Mouse (Mus musculus) naive thymus-derived CD4-positive, alpha-beta T cell, adult 2 months (primary cell): ENCODE results near the gene Sspo.

Experiments used
- DNase-seq: peaks from one replicate; pipeline ENCODE4 v3.0.0-alpha.2; 2011; ENCODE audit warnings: low read depth

Sspo gene

GRCm38 (mm10) chr6:48435706-48436349 lies 12.2 kb upstream of the Sspo start:
- DNase-seq, result no peak

GRCm38 (mm10) chr6:48437679-48438376 lies 10.2 kb upstream of the Sspo start:
- no peak for DNase-seq

GRCm38 (mm10) chr6:48438475-48439125 lies 9.4 kb upstream of the Sspo start:
- no peak for DNase-seq

- DNase-seq, result no peak
These were observed 8.4 kb upstream of the Sspo start for GRCm38 (mm10) chr6:48439654-48440053.

- DNase-seq, result no peak
These were observed 7.6 kb upstream of the Sspo start for GRCm38 (mm10) chr6:48440306-48441014.

GRCm38 (mm10) chr6:48443592-48444309 lies 4.3 kb upstream of the Sspo start:
- peak; percentile 92 for DNase-seq

GRCm38 (mm10) chr6:48444310-48445180 lies 3.5 kb upstream of the Sspo start:
- no peak for DNase-seq

- DNase-seq, result peak; percentile 59
These were observed 2.6 kb upstream of the Sspo start, which contains the start of gene Zfp467 for GRCm38 (mm10) chr6:48445181-48446101. Gene Zfp467, minus strand, starts transcription at chr6:48445825.

- no peak for DNase-seq
These were observed 1.8 kb upstream of the Sspo start for GRCm38 (mm10) chr6:48446256-48446655.

- no peak for DNase-seq
These were observed 1.1 kb upstream of the Sspo start for GRCm38 (mm10) chr6:48446896-48447295.

GRCm38 (mm10) chr6:48448527-48448926 lies 498 bp downstream of the Sspo start:
- no peak for DNase-seq

GRCm38 (mm10) chr6:48452151-48452550 lies 4.1 kb downstream of the Sspo start:
- no peak for DNase-seq

- no peak for DNase-seq
These were observed 4.7 kb downstream of the Sspo start for GRCm38 (mm10) chr6:48452771-48453170.

GRCm38 (mm10) chr6:48464966-48465679 lies 17.1 kb downstream of the Sspo start:
- DNase-seq, result no peak

- no peak for DNase-seq
These were observed 18.7 kb downstream of the Sspo start for GRCm38 (mm10) chr6:48466715-48467114.

GRCm38 (mm10) chr6:48467490-48467889 lies 19.5 kb downstream of the Sspo start:
- DNase-seq, result no peak

- no peak for DNase-seq
These were observed 22.7 kb downstream of the Sspo start for GRCm38 (mm10) chr6:48470739-48471138.

GRCm38 (mm10) chr6:48478446-48478845 lies 30.4 kb downstream of the Sspo start:
- DNase-seq, result no peak

- DNase-seq, result no peak
These were observed 34.5 kb downstream of the Sspo start for GRCm38 (mm10) chr6:48482501-48482900.
